Mouse (Mus musculus): Measurements from ENCODE around the gene Il16. TPM values are rescaled to one million over a fixed set of nuclear protein-coding genes. Genes with fewer than 3 reads are reported as not detected.

The Il16 gene
- polyA plus RNA-seq, 1 experiment from 2014 or later = 0.77 TPM

DNA sequence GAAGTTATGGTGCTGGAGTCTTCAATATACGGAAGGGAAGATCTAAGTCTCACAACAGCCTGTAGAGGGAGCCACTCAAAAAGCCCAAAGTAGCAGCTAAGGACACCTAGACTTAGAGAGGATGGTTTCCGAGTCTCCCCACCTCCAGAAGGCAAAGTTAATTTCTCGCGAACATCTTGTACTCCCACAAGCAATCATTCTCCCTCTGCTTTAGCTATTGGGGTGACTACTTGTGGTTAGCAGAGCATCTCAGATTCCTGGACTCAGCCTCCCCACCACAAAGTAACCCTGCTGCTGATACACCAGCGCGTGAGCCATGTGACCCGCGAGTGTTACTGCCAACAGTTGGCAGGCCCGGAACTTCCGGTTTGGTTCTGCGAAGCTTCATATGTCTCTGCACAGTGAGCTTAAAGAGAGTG is 85.2 kb downstream of the Il16 start:
- Histone ChIP-seq H3K27ac (ENCODE audit: low read depth, low read length) (no peak overlapping the region), H3K4me1 (replicated peaks; ENCODE audit: control insufficient read depth, insufficient read depth, low read length) (no peaks in the 10 kb centered on the region), H3K4me2 (ENCODE audit: low read depth, low read length, severe bottlenecking) (no peak overlapping the region), H3K36me3 (ENCODE audit: control insufficient read depth, insufficient read depth, low read length) (no peaks in the 10 kb centered on the region), H3K4me3 (ENCODE audit: low read depth, low read length) (no peak overlapping the region), H3K9ac (ENCODE audit: low read length) (no peak overlapping the region), H3K27me3 (ENCODE audit: control insufficient read depth, insufficient read depth, low read length) (no peaks in the 10 kb centered on the region), H3K9me3 (ENCODE audit: control insufficient read depth, low read length) (no peaks in the 10 kb centered on the region)
- DNase-seq (ENCODE audit: low spot score) (no peak), ATAC-seq (replicated peaks; ENCODE audit: low FRiP score) (no peak)
- 86% methylated on average over 11 of the region's 11 CpGs for WGBS

DNA sequence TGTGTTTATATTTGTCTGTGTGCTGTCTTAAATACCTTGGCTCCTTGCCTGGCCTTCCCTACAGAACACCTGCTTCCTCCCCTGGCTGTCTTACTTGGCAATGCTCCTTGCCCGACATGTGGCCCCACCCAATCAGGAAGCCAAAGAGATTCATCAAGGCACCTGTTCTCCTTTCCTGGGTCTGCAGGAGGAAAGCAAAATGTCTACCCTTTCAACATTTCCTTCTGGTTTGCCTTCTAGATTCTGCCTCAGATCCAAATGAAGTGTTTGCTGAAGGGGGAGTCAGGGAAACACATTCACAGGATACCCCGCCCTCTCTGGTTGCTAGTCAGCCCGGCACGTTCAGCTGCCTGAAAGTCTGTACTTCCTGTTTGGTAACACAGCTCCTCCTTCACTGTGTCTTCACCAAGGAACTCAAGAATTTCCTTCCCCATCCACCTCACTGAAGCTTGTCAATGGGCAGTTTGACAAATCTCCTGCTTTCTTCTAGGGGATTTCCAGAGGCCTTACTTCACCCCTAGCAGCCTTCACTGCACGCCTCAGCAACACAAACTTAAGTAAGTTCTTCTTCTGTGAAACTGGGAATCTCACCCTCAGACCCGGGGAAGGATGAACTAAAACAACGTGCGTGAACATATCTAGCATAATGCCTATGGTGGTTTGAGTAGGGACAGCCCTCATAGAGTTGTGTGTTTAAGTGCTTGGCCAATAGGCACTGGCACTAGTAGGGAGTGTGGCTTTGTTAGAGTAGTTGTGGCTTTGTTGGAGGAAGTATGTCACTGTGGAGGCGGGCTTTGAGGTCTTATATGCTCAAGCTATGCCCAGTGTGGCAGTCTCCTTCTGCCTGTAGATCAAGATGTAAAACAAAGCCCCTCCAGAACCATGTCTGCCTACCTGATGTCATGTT is 86.1 kb downstream of the Il16 start:
- Histone ChIP-seq H3K9me3 (ENCODE audit: control insufficient read depth, low read length) (no peaks in the 10 kb centered on the region), H3K4me3 (ENCODE audit: low read depth, low read length) (no peak overlapping the region), H3K27ac (ENCODE audit: low read depth, low read length) (no peak overlapping the region), H3K4me2 (ENCODE audit: low read depth, low read length, severe bottlenecking) (no peak overlapping the region), H3K4me1 (replicated peaks; ENCODE audit: control insufficient read depth, insufficient read depth, low read length) (no peaks in the 10 kb centered on the region), H3K36me3 (ENCODE audit: control insufficient read depth, insufficient read depth, low read length) (no peaks in the 10 kb centered on the region), H3K27me3 (ENCODE audit: control insufficient read depth, insufficient read depth, low read length) (no peaks in the 10 kb centered on the region), H3K9ac (ENCODE audit: low read length) (no peak overlapping the region)
- 85% methylated on average over 9 of the region's 9 CpGs for WGBS
- DNase-seq (ENCODE audit: low spot score) (no peak), ATAC-seq (replicated peaks; ENCODE audit: low FRiP score) (no peak)

DNA sequence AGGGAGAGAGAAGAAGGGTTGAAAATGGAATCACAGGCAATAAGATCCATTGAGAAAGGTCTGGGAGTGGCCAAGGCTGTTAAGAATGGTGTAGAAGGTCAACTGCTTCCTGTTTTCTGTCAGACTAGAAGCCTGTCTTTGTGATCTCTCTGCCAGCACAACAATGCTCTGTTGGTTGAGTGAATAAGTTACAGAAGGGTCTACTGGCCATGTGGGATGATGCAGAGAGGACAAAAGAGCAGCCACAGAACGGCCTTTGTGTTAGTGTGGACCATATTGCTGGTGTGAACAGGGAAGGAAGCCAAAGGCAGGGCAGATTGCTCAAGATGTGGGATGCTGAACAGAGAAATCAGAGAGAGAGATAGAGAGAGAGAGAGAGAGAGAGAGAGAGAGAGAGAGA is 86.8 kb downstream of the Il16 start:
- H3K36me3 ChIP-seq (ENCODE audit: control insufficient read depth, insufficient read depth, low read length) = no peaks in the 10 kb centered on the region
- H3K4me2 ChIP-seq (ENCODE audit: low read depth, low read length, severe bottlenecking) = no peak overlapping the region
- no peak overlapping the region for H3K27ac ChIP-seq (ENCODE audit: low read depth, low read length)
- H3K9me3 ChIP-seq (ENCODE audit: control insufficient read depth, low read length) = no peaks in the 10 kb centered on the region
- no peak overlapping the region for H3K9ac ChIP-seq (ENCODE audit: low read length)
- WGBS = 88% methylated on average over 1 of the region's 1 CpGs
- H3K27me3 ChIP-seq (ENCODE audit: control insufficient read depth, insufficient read depth, low read length) = no peaks in the 10 kb centered on the region
- no peak overlapping the region for H3K4me3 ChIP-seq (ENCODE audit: low read depth, low read length)
- no peaks in the 10 kb centered on the region for H3K4me1 ChIP-seq (replicated peaks; ENCODE audit: control insufficient read depth, insufficient read depth, low read length)
- DNase-seq (ENCODE audit: low spot score) = no peak
- no peak for ATAC-seq (replicated peaks; ENCODE audit: low FRiP score)

DNA sequence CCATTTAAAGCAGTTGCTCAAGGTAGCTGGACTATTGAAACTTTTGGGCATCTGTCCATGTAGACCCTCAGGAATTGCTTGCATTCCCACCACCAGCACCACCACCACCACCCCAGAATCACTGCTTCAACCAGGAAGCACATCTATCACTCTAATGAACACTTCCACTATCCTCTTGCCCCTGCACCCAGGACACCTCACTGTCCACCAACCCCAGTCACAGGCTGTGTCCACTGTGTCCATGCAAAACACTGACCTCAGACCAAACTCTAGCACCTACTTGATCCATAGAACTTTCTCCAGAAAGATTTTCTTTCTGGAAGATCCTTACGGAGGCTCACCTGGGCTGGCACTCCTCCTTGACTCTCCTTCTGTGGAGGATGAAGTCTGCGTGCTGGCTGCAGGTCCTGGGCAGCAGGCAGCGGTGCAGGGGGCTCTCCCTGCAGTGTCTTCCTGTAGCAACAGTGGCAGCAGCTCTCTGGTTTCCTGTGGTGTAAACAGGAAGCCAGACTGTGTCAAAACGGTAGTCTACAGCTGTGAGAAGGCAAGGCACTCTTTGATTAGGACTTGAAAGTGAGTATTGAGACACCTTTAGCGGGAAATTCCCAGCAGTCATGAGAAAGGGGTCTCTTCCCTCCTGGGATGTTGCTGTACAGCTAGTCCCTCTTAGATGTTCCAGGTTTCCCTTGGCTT is 90.4 kb downstream of the Il16 start:
- Histone ChIP-seq H3K4me2 (ENCODE audit: low read depth, low read length, severe bottlenecking) (no peak overlapping the region), H3K9ac (ENCODE audit: low read length) (no peak overlapping the region), H3K36me3 (ENCODE audit: control insufficient read depth, insufficient read depth, low read length) (no peaks in the 10 kb centered on the region), H3K27ac (ENCODE audit: low read depth, low read length) (no peak overlapping the region), H3K4me1 (replicated peaks; ENCODE audit: control insufficient read depth, insufficient read depth, low read length) (no peaks in the 10 kb centered on the region), H3K9me3 (ENCODE audit: control insufficient read depth, low read length) (no peaks in the 10 kb centered on the region), H3K27me3 (ENCODE audit: control insufficient read depth, insufficient read depth, low read length) (no peaks in the 10 kb centered on the region), H3K4me3 (ENCODE audit: low read depth, low read length) (no peak overlapping the region)
- WGBS = 60% methylated on average over 5 of the region's 5 CpGs
- no peak for DNase-seq (ENCODE audit: low spot score)
- ATAC-seq (replicated peaks; ENCODE audit: low FRiP score) = no peak

DNA sequence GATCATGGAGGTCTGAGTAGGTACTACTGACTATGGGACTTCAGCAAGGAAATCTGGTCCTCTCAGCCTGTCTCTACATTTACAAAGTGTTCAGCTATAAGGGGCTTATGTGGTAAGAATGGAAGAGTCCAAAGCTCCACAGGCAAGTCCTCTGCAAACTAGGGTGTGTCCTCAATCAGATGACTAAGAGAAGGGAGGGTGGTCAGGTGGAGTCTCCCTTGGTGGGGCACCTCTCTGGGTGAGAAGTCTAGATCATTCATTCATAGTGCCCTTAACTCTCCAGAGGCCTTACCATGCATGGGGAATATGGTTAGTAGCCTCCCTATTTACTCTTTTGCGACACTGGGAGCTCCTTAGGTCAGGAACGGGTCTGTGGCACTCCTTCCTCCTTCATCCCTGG is 91.3 kb downstream of the Il16 start:
- Histone ChIP-seq H3K9me3 (ENCODE audit: control insufficient read depth, low read length) (no peaks in the 10 kb centered on the region), H3K27me3 (ENCODE audit: control insufficient read depth, insufficient read depth, low read length) (no peaks in the 10 kb centered on the region), H3K4me1 (replicated peaks; ENCODE audit: control insufficient read depth, insufficient read depth, low read length) (no peaks in the 10 kb centered on the region), H3K9ac (ENCODE audit: low read length) (no peak overlapping the region), H3K4me2 (ENCODE audit: low read depth, low read length, severe bottlenecking) (no peak overlapping the region), H3K36me3 (ENCODE audit: control insufficient read depth, insufficient read depth, low read length) (no peaks in the 10 kb centered on the region), H3K27ac (ENCODE audit: low read depth, low read length) (no peak overlapping the region), H3K4me3 (ENCODE audit: low read depth, low read length) (no peak overlapping the region)
- DNase-seq (ENCODE audit: low spot score) = no peak
- 81% methylated on average over 2 of the region's 2 CpGs for WGBS
- ATAC-seq (replicated peaks; ENCODE audit: low FRiP score) = no peak

DNA sequence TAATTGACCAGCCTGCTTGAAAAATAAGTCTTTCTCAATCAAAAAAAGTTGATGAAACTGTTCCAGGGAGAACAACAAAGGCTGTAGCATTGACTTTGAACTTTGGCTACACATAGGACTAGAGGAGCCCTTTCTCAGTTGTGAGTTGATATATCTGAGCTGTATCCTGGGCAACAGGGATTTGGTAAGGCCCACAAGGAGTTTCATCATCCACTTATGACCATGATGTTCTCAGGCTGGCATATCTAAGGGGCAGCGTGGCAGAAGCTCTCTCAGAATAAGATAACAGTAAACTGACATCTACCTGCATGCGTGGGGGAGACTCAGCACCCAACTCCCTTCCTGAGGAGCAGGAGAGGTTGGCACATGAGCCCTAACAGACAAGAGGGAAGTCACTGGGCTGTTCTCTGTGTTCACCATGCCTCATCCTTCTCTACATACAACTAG is 91.9 kb downstream of the Il16 start:
- ATAC-seq (replicated peaks; ENCODE audit: low FRiP score) (no peak), DNase-seq (ENCODE audit: low spot score) (no peak)
- H3K27me3 ChIP-seq (ENCODE audit: control insufficient read depth, insufficient read depth, low read length) = no peaks in the 10 kb centered on the region
- H3K4me2 ChIP-seq (ENCODE audit: low read depth, low read length, severe bottlenecking) = no peak overlapping the region
- no peak overlapping the region for H3K27ac ChIP-seq (ENCODE audit: low read depth, low read length)
- H3K36me3 ChIP-seq (ENCODE audit: control insufficient read depth, insufficient read depth, low read length) = no peaks in the 10 kb centered on the region
- no peak overlapping the region for H3K4me3 ChIP-seq (ENCODE audit: low read depth, low read length)
- no peaks in the 10 kb centered on the region for H3K4me1 ChIP-seq (replicated peaks; ENCODE audit: control insufficient read depth, insufficient read depth, low read length)
- 83% methylated on average over 2 of the region's 2 CpGs for WGBS
- H3K9ac ChIP-seq (ENCODE audit: low read length) = no peak overlapping the region
- no peaks in the 10 kb centered on the region for H3K9me3 ChIP-seq (ENCODE audit: control insufficient read depth, low read length)

DNA sequence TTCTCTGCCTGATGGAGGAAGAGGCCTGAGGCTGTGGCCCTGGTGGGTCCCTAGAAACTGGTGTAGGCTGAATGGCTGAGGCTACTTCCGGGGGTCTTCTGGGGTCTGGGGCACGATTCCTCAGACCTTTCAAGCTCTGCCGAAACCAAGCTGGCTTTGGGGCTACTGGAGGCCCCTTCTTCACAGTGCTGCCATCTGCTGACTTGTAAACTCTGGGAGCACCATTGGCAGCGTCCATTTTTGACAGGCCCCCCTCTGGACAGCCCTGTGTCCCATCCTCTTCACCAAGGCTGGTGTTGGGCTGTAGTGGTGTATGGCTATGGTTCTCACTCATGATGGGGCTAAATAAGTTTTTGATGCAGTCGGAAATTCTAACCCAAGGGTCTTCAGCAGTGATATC is 93.0 kb downstream of the Il16 start:
- Histone ChIP-seq H3K9me3 (ENCODE audit: control insufficient read depth, low read length) (no peaks in the 10 kb centered on the region), H3K4me3 (ENCODE audit: low read depth, low read length) (no peak overlapping the region), H3K36me3 (ENCODE audit: control insufficient read depth, insufficient read depth, low read length) (no peaks in the 10 kb centered on the region), H3K27me3 (ENCODE audit: control insufficient read depth, insufficient read depth, low read length) (no peaks in the 10 kb centered on the region), H3K27ac (ENCODE audit: low read depth, low read length) (no peak overlapping the region), H3K4me1 (replicated peaks; ENCODE audit: control insufficient read depth, insufficient read depth, low read length) (no peaks in the 10 kb centered on the region), H3K4me2 (ENCODE audit: low read depth, low read length, severe bottlenecking) (no peak overlapping the region), H3K9ac (ENCODE audit: low read length) (no peak overlapping the region)
- 73% methylated on average over 5 of the region's 5 CpGs for WGBS
- ATAC-seq (replicated peaks; ENCODE audit: low FRiP score) (no peak), DNase-seq (ENCODE audit: low spot score) (no peak)

DNA sequence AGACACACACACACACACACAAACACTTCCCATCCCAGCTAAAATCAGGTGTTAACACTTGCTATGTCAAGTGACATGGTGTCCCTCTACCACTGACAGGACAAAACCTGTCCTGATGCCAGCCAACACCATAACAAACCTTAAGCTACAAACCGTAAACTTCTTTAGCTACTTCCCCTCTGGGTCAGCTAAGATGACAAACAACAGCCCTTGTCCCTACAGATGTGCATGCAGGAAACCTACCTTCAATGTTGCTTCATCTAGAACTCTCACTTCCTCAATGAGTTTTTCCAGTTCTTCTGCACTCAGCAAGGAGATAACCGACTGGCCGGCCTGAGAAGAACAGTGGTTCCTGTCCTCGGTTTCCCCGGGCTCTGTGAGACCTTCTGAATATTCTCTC is 94.9 kb downstream of the Il16 start:
- no peak for ATAC-seq (replicated peaks; ENCODE audit: low FRiP score)

More for the DNA sequence above, 94.9 kb downstream of the Il16 start:
- DNase-seq (ENCODE audit: low spot score) = no peak
- H3K9me3 ChIP-seq (ENCODE audit: control insufficient read depth, low read length) = no peaks in the 10 kb centered on the region
- no peak overlapping the region for H3K4me2 ChIP-seq (ENCODE audit: low read depth, low read length, severe bottlenecking)
- no peak overlapping the region for H3K4me3 ChIP-seq (ENCODE audit: low read depth, low read length)
- H3K36me3 ChIP-seq (ENCODE audit: control insufficient read depth, insufficient read depth, low read length) = no peaks in the 10 kb centered on the region
- no peak overlapping the region for H3K27ac ChIP-seq (ENCODE audit: low read depth, low read length)
- 97% methylated on average over 5 of the region's 5 CpGs for WGBS
- no peaks in the 10 kb centered on the region for H3K4me1 ChIP-seq (replicated peaks; ENCODE audit: control insufficient read depth, insufficient read depth, low read length)
- H3K27me3 ChIP-seq (ENCODE audit: control insufficient read depth, insufficient read depth, low read length) = no peaks in the 10 kb centered on the region
- H3K9ac ChIP-seq (ENCODE audit: low read length) = no peak overlapping the region

Measured in forebrain, embryonic 11.5 days (tissue).